Mouse (Mus musculus) layer of hippocampus, adult 18-20 months (tissue): ENCODE measurements around the gene Cog5. TPM values are rescaled to one million over a fixed set of nuclear protein-coding genes. Genes with fewer than 3 reads are reported as not detected.

Source experiments
- DNase-seq, 2 experiments: peaks; one replicate each; pipeline ENCODE4 v3.0.0; 2022; ENCODE audit warnings: low spot score in 2 of 2
- total RNA-seq, 2 experiments: library from RNA; stranded (reverse); gene quantifications; 2 replicates each; pipeline ENCODE4 v1.2.3; 2021

The Cog5 gene
- total RNA-seq, 2 experiments from 2014 or later: 63.6 to 64.7 TPM

GRCm38 (mm10) chr12:31707531-31707930 lies 52.9 kb downstream of the Cog5 start:
- DNase-seq: no peak

- DNase-seq: peak; percentile 42 to 67
Observed at GRCm38 (mm10) chr12:31709665-31710064, 55.0 kb downstream of the Cog5 start.

GRCm38 (mm10) chr12:31712233-31712632 lies 57.6 kb downstream of the Cog5 start:
- DNase-seq: peak in 1 of 2 experiments; percentile 53

- DNase-seq: no peak
Observed at GRCm38 (mm10) chr12:31712727-31713126, 58.1 kb downstream of the Cog5 start.

- DNase-seq: peak; percentile 74 to 84
Observed at GRCm38 (mm10) chr12:31713600-31713999, 58.9 kb downstream of the Cog5 start, which contains the start of gene Gpr22. Gpr22 (minus strand) TSS chr12:31713947.

GRCm38 (mm10) chr12:31714070-31714469 lies 59.4 kb downstream of the Cog5 start:
- DNase-seq: no peak

GRCm38 (mm10) chr12:31719586-31720275 lies 65.1 kb downstream of the Cog5 start:
- DNase-seq: no peak

- no peak for DNase-seq
Observed at GRCm38 (mm10) chr12:31724576-31724975, 69.9 kb downstream of the Cog5 start.

- DNase-seq: no peak
Observed at GRCm38 (mm10) chr12:31725511-31726275, 71.0 kb downstream of the Cog5 start.

- no peak for DNase-seq
Observed at GRCm38 (mm10) chr12:31726707-31727106, 72.0 kb downstream of the Cog5 start.

- DNase-seq: peak; percentile 58 to 90
Observed at GRCm38 (mm10) chr12:31730126-31730525, 75.5 kb downstream of the Cog5 start.

GRCm38 (mm10) chr12:31734616-31735015 lies 79.9 kb downstream of the Cog5 start:
- DNase-seq: peak; percentile 46 to 80

- DNase-seq: no peak
Observed at GRCm38 (mm10) chr12:31747301-31747700, 92.6 kb downstream of the Cog5 start.

- DNase-seq: no peak
Observed at GRCm38 (mm10) chr12:31749846-31750245, 95.2 kb downstream of the Cog5 start.

GRCm38 (mm10) chr12:31754465-31754864 lies 99.8 kb downstream of the Cog5 start:
- DNase-seq: no peak

- peak in 1 of 2 experiments; percentile 52 for DNase-seq
Observed at GRCm38 (mm10) chr12:31755885-31756755, 101.5 kb downstream of the Cog5 start.

- peak; percentile 26 to 47 for DNase-seq
Observed at GRCm38 (mm10) chr12:31773612-31774011, 118.9 kb downstream of the Cog5 start.

GRCm38 (mm10) chr12:31784291-31784690 lies 129.6 kb downstream of the Cog5 start:
- DNase-seq: no peak

GRCm38 (mm10) chr12:31788530-31788929 lies 133.9 kb downstream of the Cog5 start:
- DNase-seq: no peak

- peak in 1 of 2 experiments; percentile 54 for DNase-seq
Observed at GRCm38 (mm10) chr12:31806410-31807154, 151.9 kb downstream of the Cog5 start.

- DNase-seq: peak in 1 of 2 experiments; percentile 33
Observed at GRCm38 (mm10) chr12:31818051-31818461, 163.4 kb downstream of the Cog5 start.
